Mouse (Mus musculus) spleen, postnatal 4 days (tissue): ENCODE measurements around the gene Camk1d.
"Not testable (repeated sequence)": the region's sequence is repeated elsewhere in the genome, so short reads cannot be mapped to it uniquely, and the experiment has no call there.

Experiments used
- DNase-seq, 2 experiments: peaks; one replicate each; pipeline ENCODE4 v3.0.0; 2022; ENCODE audit warnings: low spot score in 2 of 2

Camk1d gene

DNA sequence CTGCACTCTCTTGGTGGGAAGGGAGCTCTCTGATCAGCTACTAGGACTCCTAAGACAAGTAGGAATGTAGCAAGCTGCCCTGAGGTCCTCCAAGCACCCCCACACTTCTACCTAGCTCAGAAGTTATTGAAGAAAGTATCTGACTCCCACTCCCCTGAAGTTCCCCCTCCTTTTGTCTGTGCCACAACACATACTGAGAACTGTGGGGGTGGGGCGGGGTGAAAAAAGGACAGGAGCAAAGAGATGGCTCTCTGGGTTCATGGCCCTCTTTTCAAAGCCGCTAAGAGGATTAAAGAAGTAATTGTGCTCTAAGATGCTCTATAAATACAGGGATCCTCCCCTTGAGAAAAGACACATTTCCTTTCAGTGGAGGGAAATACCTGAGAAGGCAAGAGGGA, 100.0 kb downstream of the Camk1d start:
- no peak for DNase-seq

DNA sequence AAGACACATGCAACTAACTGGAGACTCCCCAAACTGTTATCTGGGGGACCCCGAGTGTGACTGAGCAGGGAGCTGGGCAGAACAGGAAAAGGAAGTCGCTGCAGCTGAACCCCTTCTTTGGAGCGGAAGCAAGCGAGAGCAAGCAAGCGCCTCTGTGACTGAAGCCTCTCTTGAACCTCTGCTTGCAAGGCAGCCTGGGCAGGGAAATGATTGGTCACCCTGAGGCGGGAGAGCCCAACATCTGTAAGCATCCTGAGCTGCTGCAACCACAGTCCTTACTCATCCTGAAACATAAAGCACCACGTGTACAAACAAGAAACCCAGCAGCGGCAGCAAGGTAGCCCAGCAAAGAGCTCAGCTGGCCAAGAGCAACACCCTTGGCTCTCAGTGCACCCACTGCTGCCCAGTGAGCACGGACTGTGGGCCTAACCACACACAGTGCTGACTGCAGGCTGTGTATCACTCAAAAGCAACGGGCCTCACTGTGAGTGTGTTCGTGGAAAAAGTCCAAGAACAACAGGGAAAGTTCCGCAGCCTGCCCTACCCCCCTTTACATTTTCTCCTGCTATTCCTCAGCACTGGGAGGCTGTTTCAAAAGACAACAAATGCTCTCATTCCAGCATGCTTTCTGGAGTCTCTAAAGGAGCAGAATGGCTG, 100.5 kb downstream of the Camk1d start:
- DNase-seq = peak in 1 of 2 experiments; percentile 16

GRCm38 (mm10) chr2:5611601-5612000, 102.7 kb downstream of the Camk1d start:
- DNase-seq = no peak

DNA sequence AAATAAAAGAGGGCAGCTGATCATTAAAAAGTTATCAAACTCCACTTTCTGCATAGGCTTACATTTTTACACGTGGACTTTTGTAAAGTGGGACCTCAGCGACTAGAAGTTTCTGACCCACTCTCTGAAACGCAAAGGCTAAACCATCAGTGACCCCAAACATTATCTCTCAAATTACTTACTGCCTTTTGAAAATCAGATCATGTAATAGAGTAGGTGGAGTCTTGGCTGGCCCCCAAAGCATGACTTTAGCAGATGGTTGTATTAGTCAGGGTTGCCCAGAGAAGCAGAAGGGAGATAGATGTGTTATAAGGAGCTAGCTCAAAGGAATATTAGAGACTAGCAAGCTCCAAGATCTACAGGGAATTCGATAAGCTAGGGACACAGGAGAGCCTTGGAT, 103.8 kb downstream of the Camk1d start:
- DNase-seq = no peak

DNA sequence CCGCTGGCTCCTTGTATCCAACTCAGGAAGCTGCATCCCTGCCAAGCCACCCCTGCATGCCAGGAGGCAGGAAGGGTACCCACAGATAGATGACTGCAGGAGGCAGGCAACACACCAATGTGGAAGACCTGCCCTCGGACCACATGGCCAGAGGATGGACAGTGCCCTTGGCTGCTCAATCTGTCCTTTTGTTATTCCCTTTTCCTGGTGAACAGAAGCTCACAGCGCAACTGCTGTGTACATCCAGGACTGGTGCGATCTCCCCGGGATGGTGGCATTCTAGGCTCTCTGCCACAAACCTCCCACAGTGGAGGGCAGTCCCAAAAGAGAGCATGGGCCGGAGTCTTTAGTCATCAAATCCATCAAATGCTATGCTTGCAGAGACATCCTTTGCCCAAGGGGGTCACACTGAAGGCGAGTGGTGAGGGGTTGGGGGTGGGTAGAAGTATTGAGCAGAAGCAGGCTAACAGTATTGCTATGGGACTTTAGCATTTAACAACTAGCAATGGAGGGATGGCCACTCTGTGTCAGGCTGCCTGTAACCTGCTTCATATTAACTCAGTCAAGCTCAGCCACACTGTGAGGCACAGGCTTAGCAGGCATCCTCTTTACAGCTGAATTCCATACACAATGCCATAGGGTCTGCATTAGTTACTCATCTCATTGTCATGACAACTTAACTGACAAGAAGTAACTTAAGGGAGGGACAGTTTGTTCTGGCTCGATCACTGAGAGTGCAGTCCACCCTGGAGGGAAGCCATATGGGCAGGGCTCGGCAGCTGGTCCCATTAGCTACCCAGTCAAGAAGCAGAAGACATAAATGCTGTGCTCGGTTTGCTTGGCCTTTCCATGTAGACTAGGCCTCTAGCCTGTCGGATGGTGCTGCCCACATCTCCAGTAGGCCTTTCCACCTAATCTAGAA, 106.1 kb downstream of the Camk1d start:
- DNase-seq = no peak

GRCm38 (mm10) chr2:5605849-5606248, 108.5 kb downstream of the Camk1d start:
- DNase-seq = no peak

DNA sequence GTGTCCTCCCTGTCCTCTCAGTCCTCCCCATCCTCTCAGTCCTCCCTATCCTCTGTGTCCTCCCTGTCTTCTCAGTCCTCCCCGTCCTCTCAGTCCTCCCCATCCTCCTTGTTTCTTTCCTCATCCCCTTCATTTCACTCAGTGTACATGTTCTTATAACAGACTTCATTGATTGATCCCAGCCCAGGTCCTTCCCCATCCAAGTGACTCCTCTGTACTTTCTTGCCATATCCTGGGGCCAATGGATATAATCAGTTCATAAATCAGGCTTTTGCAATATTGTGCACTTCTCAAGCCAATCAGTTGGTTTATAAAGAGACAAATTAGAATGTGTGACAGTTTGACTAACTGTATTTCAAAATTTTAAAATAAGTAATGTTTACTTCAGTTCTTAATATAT, 112.3 kb downstream of the Camk1d start:
- DNase-seq = no peak

GRCm38 (mm10) chr2:5601243-5601642, 113.1 kb downstream of the Camk1d start:
- not testable (repeated sequence) for DNase-seq

GRCm38 (mm10) chr2:5600183-5600962, 113.9 kb downstream of the Camk1d start:
- DNase-seq = no peak

DNA sequence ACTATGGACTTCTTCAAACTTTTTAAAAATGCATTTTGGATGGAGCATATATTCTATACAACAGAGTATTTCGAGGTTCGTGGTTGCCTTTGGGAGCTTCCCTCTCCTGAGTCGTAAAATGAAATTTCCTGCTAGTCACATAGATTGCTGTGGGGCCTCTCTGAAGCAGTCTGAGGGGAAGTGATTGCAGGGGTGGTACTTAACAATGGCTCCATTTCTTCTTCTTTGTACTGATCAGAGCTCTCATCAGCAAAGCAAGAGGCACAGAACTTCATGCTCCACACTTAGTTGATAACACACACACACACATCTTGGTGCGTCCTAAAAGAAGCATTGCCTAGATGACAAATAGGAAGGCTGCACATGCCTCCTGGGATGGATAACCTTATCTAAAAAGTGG, 114.6 kb downstream of the Camk1d start:
- DNase-seq = no peak

DNA sequence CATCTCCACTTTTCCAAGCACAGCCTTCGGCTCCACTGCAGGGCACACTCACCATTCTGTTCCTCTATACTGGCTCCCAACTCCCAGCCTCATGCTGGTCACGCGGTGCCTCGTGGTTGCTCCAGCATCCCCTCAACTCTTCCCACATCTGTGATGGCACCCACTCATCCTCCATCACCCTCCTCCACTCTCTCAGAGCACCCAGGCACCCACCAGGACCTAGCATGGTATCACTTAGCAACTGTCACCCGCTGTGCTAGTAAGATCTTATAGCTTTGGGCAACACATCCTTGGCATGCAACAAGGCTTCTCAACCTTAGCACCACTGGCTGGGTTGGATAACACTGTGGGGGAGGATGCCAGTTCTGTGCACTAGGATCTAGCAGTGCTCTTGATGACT, 115.8 kb downstream of the Camk1d start:
- no peak for DNase-seq

DNA sequence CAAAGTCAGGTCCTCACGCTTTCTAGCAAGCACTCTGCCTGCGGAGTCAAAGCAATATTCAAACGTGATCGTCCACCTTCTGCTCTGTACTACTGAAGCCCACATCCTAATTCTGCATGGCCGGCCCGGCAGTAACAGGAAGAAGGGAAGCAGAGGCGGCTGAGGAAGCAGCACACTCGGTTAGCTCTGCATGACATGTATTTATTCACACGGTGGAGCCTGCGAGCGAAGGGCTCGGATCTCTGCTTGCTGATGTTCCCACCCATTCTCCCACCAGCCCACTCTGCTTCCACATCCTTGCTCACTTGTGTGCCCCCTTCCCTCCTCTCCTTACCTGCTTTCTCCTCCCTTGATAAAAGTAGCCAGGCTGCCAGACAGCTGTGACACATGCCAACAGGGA, 117.4 kb downstream of the Camk1d start:
- no peak for DNase-seq

DNA sequence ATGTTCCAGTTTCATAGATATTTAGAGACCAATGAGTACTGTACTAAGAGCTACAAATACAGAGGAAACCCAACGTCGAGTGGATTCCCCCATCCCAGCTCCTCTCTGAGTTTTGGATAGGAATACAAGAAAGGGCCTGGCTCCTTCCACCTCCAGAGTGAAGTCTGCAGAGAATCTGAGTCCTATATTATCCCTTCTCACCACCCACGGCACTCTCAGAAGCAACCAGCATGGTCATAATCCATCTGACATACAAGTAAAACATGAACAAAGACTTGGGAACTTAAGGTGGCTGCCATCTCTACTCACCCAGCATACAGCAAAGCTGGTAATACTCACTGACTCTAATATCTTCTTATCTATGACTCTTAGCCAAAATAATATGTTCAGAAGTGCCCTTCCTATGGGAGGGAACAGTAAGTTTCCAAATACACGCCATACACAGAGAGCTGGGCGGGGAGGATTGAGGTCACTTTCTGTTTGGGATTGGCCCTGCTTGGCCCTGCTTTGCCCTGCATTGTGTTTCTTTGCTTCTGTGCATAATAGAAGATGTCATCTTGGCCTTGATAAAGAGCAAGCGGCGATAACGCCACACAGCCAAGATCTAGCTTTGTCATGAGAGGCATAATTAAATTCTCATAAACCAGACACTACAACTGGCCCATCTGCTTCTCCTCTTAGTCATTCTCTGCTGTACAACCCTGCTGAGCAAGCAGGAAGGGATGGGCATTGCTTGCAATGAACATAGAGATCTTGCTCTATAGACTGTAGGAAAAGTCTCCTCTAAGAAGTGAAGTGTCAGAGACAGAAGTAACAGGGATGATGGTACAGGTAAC, 118.7 kb downstream of the Camk1d start:
- no peak for DNase-seq

- DNase-seq = no peak
These were observed 121.7 kb downstream of the Camk1d start for GRCm38 (mm10) chr2:5592461-5593136.

- no peak for DNase-seq
These were observed 124.2 kb downstream of the Camk1d start for GRCm38 (mm10) chr2:5590074-5590473.

DNA sequence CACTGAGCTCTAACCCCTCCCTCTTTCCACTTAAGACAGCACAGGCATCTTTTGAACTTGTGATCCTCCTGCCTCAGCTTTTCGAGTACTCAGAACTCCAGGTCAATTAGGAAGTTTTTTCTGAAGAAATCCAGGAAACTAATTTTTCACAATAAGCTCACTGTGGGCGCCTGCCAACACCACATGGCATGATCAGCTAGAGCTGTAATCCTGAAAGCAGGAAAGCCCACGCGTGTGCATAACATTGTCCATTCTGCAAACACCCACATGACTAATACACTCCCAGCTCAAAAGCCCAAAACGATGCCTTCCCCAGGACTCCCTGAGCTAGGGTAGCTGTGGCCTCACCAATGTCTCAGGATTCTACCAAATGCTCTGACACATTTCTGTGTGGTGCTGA, 125.2 kb downstream of the Camk1d start:
- DNase-seq = no peak

DNA sequence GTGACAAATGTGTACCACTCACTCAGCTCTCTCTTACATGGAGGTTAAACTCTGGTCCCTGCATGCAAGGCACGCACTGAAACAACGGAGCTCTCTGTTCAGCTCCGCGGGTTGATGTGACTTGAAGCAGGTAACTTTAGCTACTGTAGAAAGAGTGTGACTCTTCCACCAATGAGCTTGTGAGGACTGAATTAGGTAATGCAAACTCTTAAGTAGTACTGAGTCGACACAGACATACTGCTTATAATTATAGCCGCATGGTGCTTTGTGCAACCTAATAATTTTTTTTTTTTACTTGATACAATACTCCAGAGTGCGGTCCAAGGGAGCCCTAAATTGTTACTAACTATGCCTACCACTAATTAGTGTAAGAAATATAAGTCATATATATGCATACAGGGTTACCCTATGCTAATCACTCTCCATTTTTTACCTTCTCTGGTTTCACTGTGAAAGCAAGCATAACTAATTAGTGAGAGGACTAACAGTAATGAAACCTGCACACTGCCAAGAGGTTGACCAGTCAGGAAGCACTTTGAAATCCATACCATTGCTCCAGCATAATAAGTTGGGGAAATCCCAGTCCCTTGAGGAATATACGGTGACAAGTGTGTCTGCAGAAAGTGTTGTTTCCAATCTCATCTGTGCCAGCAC, 125.9 kb downstream of the Camk1d start:
- no peak for DNase-seq

DNA sequence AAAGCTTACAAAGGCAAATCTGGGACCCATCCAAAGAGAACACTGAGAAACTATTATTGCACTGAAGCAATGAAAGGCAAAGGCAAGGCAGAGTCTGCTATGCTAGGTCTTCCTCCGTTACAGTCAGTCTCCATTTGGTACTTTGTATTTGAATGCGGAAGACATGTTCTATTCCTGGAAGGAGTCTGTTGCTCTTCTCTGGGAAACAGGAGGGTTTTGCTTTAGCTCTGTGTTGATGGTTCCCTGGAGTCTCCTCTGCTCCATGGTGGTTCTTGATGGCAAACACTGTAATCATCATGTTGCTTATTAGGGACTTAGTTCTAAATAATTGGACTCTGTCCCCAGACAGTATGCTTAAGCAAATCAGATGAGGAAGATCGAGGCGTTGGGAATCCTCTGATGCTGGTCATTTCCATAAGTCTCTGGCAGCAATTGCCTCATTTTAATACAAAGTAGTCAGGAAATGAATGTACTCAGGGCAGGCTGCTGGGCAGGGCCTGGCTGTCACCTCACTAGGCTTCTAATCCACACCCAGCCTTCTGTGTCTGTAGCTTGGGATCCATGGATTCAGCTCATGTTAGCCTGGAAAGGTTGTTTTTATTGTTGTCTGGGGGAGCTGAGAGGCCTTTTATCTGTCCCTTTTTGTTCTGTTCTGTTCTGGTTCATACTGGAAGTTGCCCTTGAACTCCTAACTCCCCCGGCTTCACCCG, 129.8 kb downstream of the Camk1d start:
- no peak for DNase-seq

GRCm38 (mm10) chr2:5579391-5579790, 134.9 kb downstream of the Camk1d start:
- DNase-seq = no peak
